Mouse (Mus musculus) left cerebral cortex, postnatal 10 days (tissue): Measurements from ENCODE around the gene Zbtb38. TPM values are rescaled to one million over a fixed set of nuclear protein-coding genes. Genes with fewer than 3 reads are reported as not detected.

Experiments
- DNase-seq, 2 experiments: peaks; one replicate each; pipeline ENCODE4 v3.0.0; 2021 to 2022; ENCODE audit warnings: low spot score in 2 of 2, mixed read lengths in 1 of 2; ENCODE audit errors: extremely low spot score in 1 of 2
- intact Hi-C: fragments of 180-260 bp; cut with DNase I; formaldehyde crosslinking; loops from one replicate; pipeline ENCODE4 v1.15.1; 2025
- total RNA-seq, 2 experiments: library from RNA; stranded (reverse); gene quantifications; 2 replicates each; pipeline ENCODE4 v1.2.3; 2021

Gene Zbtb38
- 10 to 100 TPM; 44.6 to 47.5 TPM for total RNA-seq

DNA sequence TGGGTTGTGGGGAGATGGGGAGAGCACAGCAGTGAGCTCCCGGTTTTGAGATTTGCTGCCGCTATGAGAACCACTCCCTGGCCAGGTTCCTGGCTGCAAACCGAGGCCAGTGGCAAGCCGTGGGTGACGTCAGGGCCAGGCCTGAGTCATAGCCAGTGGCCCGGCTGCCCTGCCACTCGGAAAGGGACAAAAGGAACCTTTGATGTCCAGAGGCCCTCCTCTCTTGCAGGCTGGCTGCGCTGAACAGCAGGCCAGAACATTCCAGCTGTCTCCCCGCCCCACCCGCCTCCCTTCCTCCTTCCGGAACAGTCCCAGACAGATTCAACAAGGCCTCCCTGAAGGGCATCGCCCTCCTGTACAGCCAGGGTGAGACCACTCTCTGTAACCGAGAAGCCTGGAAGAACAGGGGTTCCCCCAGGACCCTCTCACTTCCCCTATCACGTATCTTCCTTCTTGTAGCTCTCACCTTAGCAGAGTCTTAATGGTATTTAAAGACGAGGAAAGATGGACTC, at the start of gene Zbtb38:
Gene Zbtb38 (minus strand): TSS at position 229 of the 512 bp plus-strand sequence.
- DNase-seq: peak in 1 of 2 experiments; percentile 91
- intact Hi-C loops: no loop called here

GRCm38 (mm10) chr9:96800131-96800825, 47.6 kb upstream of the Zbtb38 start:
- DNase-seq: no peak
- intact Hi-C loops: no loop called here

- no peak for DNase-seq
- intact Hi-C loops: no loop called here
Observed at GRCm38 (mm10) chr9:96797311-96797710, 44.7 kb upstream of the Zbtb38 start.

DNA sequence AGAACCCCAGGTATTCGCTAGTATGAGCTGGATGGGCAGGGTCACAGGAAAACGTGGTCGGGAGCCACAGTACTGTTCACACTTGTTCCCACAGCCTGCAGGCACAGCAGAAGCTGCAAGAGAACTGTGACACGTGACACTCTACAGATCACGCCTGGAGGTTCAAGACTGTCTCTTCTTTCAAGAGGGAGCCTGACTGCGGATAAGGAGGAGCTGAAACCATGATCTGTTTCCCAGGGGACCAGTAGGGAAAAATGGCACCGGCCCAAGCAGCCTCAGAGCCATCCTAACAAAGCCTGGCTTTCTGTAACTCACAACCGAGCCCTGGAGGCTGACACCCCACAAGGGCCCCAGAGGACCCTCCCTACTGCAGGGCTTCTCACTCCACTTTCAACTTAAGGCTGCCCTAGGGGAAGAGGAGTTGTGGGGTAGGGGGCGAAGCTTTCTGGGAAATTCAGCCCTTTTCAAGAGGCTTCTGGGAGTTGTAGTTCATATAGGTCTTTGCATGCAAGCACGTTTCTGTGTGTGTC, 42.8 kb upstream of the Zbtb38 start:
- DNase-seq: peak; percentile 45 to 52

GRCm38 (mm10) chr9:96794601-96795000, 42.0 kb upstream of the Zbtb38 start:
- no peak for DNase-seq
- intact Hi-C loops: no loop called here

More for the DNA sequence above, 42.8 kb upstream of the Zbtb38 start:
- intact Hi-C loops: no loop called here

DNA sequence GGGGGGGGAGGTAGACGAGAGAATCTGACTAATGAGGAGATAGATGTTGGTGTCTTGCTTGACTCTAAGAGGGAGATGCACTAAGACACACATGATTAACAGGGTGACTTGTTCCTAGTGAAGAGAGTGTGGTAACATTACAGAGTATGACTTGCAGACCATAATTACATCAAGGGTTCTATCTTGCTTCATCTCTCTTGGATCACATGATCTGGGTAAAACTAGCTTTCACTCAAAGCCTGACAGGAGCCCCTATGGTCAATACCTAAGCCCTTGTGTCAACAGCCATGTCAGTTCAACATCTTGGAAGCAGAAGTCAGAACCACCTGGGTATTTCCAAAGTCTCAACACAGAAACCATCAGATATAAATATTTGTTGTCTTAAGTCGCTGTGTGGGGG, 39.9 kb upstream of the Zbtb38 start:
- no peak for DNase-seq
- intact Hi-C loops: no loop called here

DNA sequence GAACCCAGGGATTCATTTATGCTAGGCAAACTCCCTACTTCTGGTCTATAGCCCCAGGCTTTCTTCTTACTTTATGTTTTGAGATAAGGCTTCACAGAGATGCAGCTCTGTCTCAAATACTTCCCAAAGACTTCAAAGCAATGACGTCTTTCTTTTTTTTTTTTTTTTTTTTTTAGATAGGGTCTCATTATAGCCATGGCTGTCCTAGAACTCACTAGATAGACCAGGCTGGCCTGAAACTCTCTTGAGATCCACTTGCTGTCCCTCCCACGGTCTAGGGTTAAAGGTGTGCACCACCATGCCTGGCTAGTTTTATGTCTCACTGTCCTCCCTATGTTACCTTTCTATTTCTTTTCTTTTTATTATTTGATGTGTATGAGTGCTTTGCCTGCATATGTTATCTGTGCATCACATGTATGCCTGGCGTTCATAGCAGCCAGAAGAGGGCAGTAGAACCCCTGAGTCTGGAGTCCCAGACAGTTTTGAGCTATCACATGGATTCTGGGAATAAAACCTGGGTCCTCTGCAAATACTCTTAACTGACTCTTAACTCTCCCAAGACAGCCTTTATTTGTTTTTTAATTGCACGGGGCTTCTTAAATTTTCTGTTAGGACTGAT, 37.9 kb upstream of the Zbtb38 start:
- no peak for DNase-seq
- intact Hi-C loops: no loop called here

GRCm38 (mm10) chr9:96789906-96790305, 37.3 kb upstream of the Zbtb38 start:
- intact Hi-C loops: no loop called here
- no peak for DNase-seq

GRCm38 (mm10) chr9:96787797-96788196, 35.2 kb upstream of the Zbtb38 start:
- intact Hi-C loops: no loop called here
- no peak for DNase-seq

DNA sequence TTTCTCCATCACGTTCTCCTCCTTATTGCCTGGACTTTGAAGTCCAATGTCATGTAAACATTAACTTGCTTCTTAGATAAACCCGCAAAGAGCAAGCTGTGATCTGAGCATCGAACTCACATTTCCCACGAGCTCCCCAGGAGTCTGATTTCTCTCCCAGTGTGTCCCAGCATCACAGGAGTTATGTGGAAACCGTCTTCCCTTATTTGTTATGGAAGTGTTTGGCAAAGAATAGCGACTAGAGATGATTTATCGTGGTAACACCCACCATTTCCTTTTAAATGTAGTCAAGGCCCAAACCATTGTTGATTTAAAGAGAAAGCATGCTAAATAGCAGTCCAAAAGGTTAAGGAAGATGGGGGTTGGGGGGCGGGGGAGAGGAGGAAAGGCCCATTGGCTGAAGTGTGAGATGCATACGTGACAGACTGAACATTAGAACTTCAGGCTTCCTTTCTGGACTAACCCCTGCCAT, 33.3 kb upstream of the Zbtb38 start:
- intact Hi-C loops: no loop called here

GRCm38 (mm10) chr9:96785187-96785586, 32.6 kb upstream of the Zbtb38 start:
- no peak for DNase-seq
- intact Hi-C loops: no loop called here

More for the DNA sequence above, 33.3 kb upstream of the Zbtb38 start:
- no peak for DNase-seq

DNA sequence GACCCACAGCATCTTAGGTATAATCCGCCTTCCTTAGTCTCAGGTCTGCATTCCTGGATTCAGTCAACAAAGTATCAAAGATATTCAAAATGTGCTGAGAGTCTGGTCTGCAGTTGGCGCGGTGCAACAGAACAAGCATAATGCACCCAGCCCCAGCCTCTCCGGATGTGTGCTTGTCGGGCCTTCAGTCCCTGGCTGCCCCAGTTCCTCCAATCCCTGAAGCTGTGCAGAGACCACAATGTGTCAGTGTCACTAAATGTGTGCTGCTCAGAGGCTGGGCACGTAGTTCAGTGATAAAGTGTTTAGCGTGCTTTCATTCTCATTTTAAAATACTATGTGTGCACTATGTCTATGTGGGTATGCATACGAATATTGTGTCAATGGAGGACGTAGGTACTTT, 31.0 kb upstream of the Zbtb38 start:
- intact Hi-C loops: no loop called here
- no peak for DNase-seq

- intact Hi-C loops: no loop called here
- DNase-seq: no peak
Observed at GRCm38 (mm10) chr9:96783258-96783657, 30.6 kb upstream of the Zbtb38 start.

DNA sequence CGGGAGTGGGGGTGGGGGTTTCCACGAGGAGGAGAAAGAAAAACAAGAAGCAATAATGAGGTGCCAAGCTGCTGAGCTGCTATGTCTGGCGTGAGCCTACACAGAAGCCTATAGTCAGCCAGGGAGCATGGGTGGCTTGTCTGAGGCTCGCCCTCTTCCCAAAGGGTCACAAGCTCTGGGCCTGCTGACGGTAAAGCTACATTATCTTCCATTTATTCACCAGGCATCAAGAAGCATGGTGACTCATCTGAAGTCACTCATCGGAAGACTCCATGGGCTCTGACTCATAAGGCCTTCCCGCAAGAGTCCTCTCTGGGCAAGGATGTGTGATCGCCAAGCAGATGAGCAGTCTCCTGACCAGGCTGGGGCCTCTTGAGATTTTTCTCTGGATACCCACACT, 29.4 kb upstream of the Zbtb38 start:
- no peak for DNase-seq
- intact Hi-C loops: no loop called here

GRCm38 (mm10) chr9:96773146-96773545, 20.5 kb upstream of the Zbtb38 start:
- intact Hi-C loops: no loop called here
- no peak for DNase-seq

DNA sequence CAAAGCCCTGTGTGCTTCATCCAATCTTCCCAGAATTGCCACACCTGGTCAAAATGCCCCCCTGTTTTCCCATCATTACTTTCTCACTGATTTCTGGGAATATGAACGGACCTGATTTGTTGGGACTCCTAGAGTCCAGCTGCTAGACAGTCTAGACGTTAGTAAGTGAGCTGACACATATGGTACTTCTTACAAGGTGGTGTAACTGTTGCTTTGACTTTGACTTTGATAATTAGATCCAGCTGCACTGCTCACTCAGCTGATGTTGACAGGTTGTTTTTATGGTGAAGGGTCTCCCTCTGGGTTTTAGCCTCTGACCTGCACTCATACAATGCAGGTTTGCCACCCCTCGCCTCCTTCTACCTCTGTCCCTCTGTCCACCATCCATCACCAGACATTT, 17.8 kb upstream of the Zbtb38 start:
- intact Hi-C loops: no loop called here
- no peak for DNase-seq

DNA sequence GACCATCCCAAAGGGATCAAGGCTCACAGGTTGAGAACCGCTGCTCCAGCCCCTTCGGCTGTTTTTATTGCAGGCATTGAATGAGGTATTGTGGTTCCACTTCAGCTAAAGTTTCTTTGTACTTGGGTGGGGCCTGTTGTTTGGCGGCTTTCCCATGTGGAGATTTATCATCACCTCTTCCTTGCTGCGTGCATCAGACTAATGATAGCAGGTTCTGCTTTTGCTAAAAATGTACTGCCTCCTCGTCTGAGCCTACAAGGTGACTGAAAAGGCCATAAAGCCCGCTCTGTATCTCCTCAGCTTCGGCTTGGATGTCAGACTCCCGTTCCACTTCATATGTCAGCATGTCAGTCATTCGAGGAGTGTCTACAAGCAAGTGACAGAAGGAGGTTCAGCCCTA, 17.0 kb upstream of the Zbtb38 start:
- peak in 1 of 2 experiments; percentile 2 for DNase-seq
- intact Hi-C loops: no loop called here

DNA sequence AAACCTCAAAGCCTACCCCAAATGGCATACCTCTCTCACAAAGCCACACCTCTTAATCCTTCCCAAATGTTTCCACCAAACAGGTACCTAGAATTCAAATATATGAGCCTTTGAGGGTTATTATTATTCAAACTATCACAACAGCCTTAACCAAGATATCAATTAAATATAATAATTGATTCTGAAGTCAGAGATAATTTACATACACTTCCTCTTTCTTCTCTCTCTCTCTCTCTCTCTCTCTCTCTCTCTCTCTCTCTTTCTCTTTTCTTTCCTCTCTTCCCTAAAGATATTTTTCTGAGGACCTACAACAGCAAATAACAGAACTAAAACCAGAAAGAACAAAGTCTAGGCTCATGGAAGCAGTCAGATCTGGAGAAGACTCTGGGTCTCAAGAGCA, 15.2 kb upstream of the Zbtb38 start:
- DNase-seq: no peak
- intact Hi-C loops: no loop called here

- intact Hi-C loops: no loop called here
- DNase-seq: peak in 1 of 2 experiments; percentile 1
Observed at GRCm38 (mm10) chr9:96766078-96766477, 13.4 kb upstream of the Zbtb38 start.

GRCm38 (mm10) chr9:96765410-96765809, 12.8 kb upstream of the Zbtb38 start:
- intact Hi-C loops: no loop called here

More at GRCm38 (mm10) chr9:96765410-96765809, 12.8 kb upstream of the Zbtb38 start:
- peak in 1 of 2 experiments; percentile 12 for DNase-seq
